Mouse (Mus musculus) erythroblast, embryonic 14.5 days (primary cell): ENCODE data around the gene Sp7. TPM values are rescaled to one million over a fixed set of nuclear protein-coding genes. Genes with fewer than 3 reads are reported as not detected.

ENCODE experiments used
- H3K27me3 ChIP-seq: 2 replicates; pipeline ENCODE4 v1.6.1; 2012; ENCODE audit warnings: inconsistent platforms; ENCODE audit not compliant: control insufficient read depth
- H3K36me3 ChIP-seq: 2 replicates; pipeline ENCODE4 v1.6.1; 2012; ENCODE audit warnings: mild to moderate bottlenecking, inconsistent platforms; ENCODE audit not compliant: control insufficient read depth
- H3K4me1 ChIP-seq: 2 replicates; pipeline ENCODE4 v1.6.1; 2012; ENCODE audit warnings: inconsistent platforms; ENCODE audit not compliant: control insufficient read depth
- H3K4me3 ChIP-seq: replicated peaks from 2 replicates; pipeline ENCODE3; 2012; ENCODE audit warnings: moderate library complexity, mild to moderate bottlenecking, inconsistent platforms
- H3K9me3 ChIP-seq: 2 replicates; pipeline ENCODE4 v1.6.1; 2012; ENCODE audit warnings: low read length, inconsistent platforms, mixed read lengths; ENCODE audit not compliant: control insufficient read depth
- GATA1 ChIP-seq: IDR thresholded peaks from 2 replicates; pipeline ENCODE4 v1.6.1; 2012; ENCODE audit warnings: low read length, inconsistent platforms, mixed read lengths
- TAL1 ChIP-seq: IDR thresholded peaks from 3 replicates; pipeline ENCODE4 v1.6.1; 2012; ENCODE audit warnings: low read length, inconsistent platforms, mixed read lengths
- polyA plus RNA-seq: library from polyadenylated mRNA; stranded (reverse); fragments of >175 nt; gene quantifications from 2 replicates; pipeline ENCODE4 v1.2.3, GENCODE M21; 2012

Gene Sp7
- polyA plus RNA-seq, 1 experiment = not detected

- peaks cover 74% of the 10 kb centered on the region for H3K27me3 ChIP-seq
- peak overlapping the region; percentile 45 for H3K4me3 ChIP-seq
- peaks cover 17% of the 10 kb centered on the region for H3K4me1 ChIP-seq
- H3K36me3 ChIP-seq = no peaks in the 10 kb centered on the region
- no peak for TF ChIP-seq GATA1
- no peak for TF ChIP-seq TAL1
- H3K9me3 ChIP-seq = peaks cover 6% of the 10 kb centered on the region; the same call in 1 of the 2 replicates
Observed at GRCm38 (mm10) chr15:102355134-102355870, 11.7 kb downstream of the Sp7 start.

GRCm38 (mm10) chr15:102353986-102354385, 13.0 kb downstream of the Sp7 start:
- Histone ChIP-seq H3K9me3 (peaks cover 6% of the 10 kb centered on the region; the same call in 1 of the 2 replicates), H3K4me3 (no peak overlapping the region), H3K27me3 (peaks cover 61% of the 10 kb centered on the region), H3K36me3 (peaks cover under 1% of the 10 kb centered on the region), H3K4me1 (peaks cover 27% of the 10 kb centered on the region)
- TF ChIP-seq TAL1 (no peak), GATA1 (no peak)

- Histone ChIP-seq H3K36me3 (peaks cover 13% of the 10 kb centered on the region), H3K9me3 (peaks cover 6% of the 10 kb centered on the region; the same call in 1 of the 2 replicates), H3K27me3 (peaks cover 43% of the 10 kb centered on the region), H3K4me1 (peaks cover 30% of the 10 kb centered on the region), H3K4me3 (no peak overlapping the region)
- TF ChIP-seq GATA1 (no peak), TAL1 (no peak)
Observed at GRCm38 (mm10) chr15:102352177-102352576, 14.8 kb downstream of the Sp7 start.

- Histone ChIP-seq H3K36me3 (peaks cover 26% of the 10 kb centered on the region), H3K4me1 (peaks cover 32% of the 10 kb centered on the region), H3K9me3 (peaks cover 4% of the 10 kb centered on the region; the same call in 1 of the 2 replicates), H3K27me3 (peaks cover 30% of the 10 kb centered on the region), H3K4me3 (peak overlapping the region; percentile 95)
- TF ChIP-seq TAL1 (no peak), GATA1 (no peak)
Observed at GRCm38 (mm10) chr15:102350942-102351291, 16.1 kb downstream of the Sp7 start.

- H3K4me3 ChIP-seq = peak within 1 kb of the TSS; percentile 95
- H3K9me3 ChIP-seq = no peaks in the 10 kb centered on the region; the same call in 1 of the 2 replicates
- H3K36me3 ChIP-seq = peaks cover 32% of the 10 kb centered on the region
- peaks cover 30% of the 10 kb centered on the region for H3K4me1 ChIP-seq
- TF ChIP-seq GATA1 (no peak), TAL1 (no peak)
- H3K27me3 ChIP-seq = peaks cover 25% of the 10 kb centered on the region
Observed at GRCm38 (mm10) chr15:102350138-102350941, 16.6 kb downstream of the Sp7 start, which contains the start of gene Aaas. Aaas (minus strand) TSS chr15:102350771.

GRCm38 (mm10) chr15:102346444-102346843, 20.5 kb downstream of the Sp7 start:
- peaks cover 24% of the 10 kb centered on the region for H3K4me1 ChIP-seq
- no peaks in the 10 kb centered on the region for H3K27me3 ChIP-seq
- TF ChIP-seq GATA1 (no peak), TAL1 (no peak)
- H3K9me3 ChIP-seq = no peaks in the 10 kb centered on the region
- peaks cover 67% of the 10 kb centered on the region for H3K36me3 ChIP-seq
- no peak overlapping the region for H3K4me3 ChIP-seq

GRCm38 (mm10) chr15:102344490-102344889, 22.5 kb downstream of the Sp7 start:
- Histone ChIP-seq H3K9me3 (no peaks in the 10 kb centered on the region), H3K27me3 (no peaks in the 10 kb centered on the region), H3K36me3 (peaks cover 78% of the 10 kb centered on the region), H3K4me3 (no peak overlapping the region), H3K4me1 (peaks cover 13% of the 10 kb centered on the region)
- TF ChIP-seq GATA1 = no peak
- TF ChIP-seq TAL1 = no peak

- Histone ChIP-seq H3K27me3 (no peaks in the 10 kb centered on the region), H3K4me1 (peaks cover 8% of the 10 kb centered on the region), H3K9me3 (no peaks in the 10 kb centered on the region), H3K4me3 (no peak overlapping the region), H3K36me3 (peaks cover 88% of the 10 kb centered on the region)
- TF ChIP-seq GATA1 (no peak), TAL1 (no peak)
Observed at GRCm38 (mm10) chr15:102341580-102341979, 25.4 kb downstream of the Sp7 start.

- H3K36me3 ChIP-seq = peaks cover 85% of the 10 kb centered on the region
- no peaks in the 10 kb centered on the region for H3K9me3 ChIP-seq
- H3K27me3 ChIP-seq = no peaks in the 10 kb centered on the region
- peaks cover 1% of the 10 kb centered on the region; the same call in 1 of the 2 replicates for H3K4me1 ChIP-seq
- TF ChIP-seq TAL1 = no peak
- no peak for TF ChIP-seq GATA1
- no peak overlapping the region for H3K4me3 ChIP-seq
Observed at GRCm38 (mm10) chr15:102339612-102340011, 27.4 kb downstream of the Sp7 start.
